Mouse (Mus musculus): ENCODE data around the gene Thada.

The Thada gene

GRCm38 (mm10) chr17:84351276-84351675, 114.7 kb downstream of the Thada start:
- DNase-seq (ENCODE audit: low read depth, low spot score): no peak

DNA sequence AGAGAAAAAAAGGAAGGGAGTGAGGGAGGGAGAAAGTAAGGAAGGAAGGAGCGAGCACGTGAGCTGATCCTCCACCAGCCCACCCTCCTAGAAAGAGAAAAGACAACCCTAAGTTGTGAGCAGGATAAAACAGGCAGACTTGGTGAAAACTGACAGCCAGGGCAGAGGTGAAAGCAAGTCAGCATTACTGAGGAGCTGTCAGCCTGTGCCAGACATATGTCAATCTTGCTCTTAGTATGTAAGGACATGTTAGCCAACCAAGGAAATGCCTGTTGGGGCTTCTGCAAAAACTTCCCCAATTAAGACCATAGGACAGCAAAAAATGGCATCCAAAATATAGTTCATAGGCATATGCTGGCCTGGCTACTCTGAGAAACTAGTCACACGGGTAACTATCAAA, 117.1 kb downstream of the Thada start:
- DNase-seq (ENCODE audit: low read depth, low spot score): no peak

- DNase-seq (ENCODE audit: low read depth, low spot score): no peak
Measured at GRCm38 (mm10) chr17:84342299-84342817, 123.6 kb downstream of the Thada start.

- no peak for DNase-seq (ENCODE audit: low read depth, low spot score)
Measured at GRCm38 (mm10) chr17:84341686-84342085, 124.3 kb downstream of the Thada start.

GRCm38 (mm10) chr17:84340574-84340973, 125.4 kb downstream of the Thada start:
- DNase-seq (ENCODE audit: low read depth, low spot score): no peak

DNA sequence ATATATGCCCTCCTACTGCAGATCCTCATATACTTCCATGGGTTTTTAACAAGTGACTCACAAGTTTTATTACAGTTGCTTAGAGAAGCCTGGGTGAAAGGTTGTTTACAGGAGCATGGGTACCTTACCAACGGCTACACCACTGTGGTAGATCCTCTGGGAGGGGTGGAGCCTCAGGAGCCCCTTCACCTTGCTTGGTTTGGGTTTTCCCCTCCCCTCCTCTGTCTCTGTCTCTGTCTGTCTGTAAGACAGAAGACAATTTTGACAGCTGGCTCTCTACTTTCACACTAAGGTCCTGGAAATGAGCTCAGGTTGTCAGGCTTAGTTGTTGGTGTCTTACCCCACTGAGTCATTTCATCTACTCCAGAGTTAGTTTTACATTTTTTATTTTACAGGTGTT, 130.0 kb downstream of the Thada start:
- DNase-seq (ENCODE audit: low read depth, low spot score): no peak

GRCm38 (mm10) chr17:84335076-84335475, 130.9 kb downstream of the Thada start:
- DNase-seq (ENCODE audit: low read depth, low spot score): no peak

- DNase-seq (ENCODE audit: low read depth, low spot score): peak; percentile 76
Measured at GRCm38 (mm10) chr17:84334241-84335014, 131.6 kb downstream of the Thada start.

- DNase-seq (ENCODE audit: low read depth, low spot score): peak; percentile 81
Measured at GRCm38 (mm10) chr17:84332940-84333339, 133.1 kb downstream of the Thada start.

- no peak for DNase-seq (ENCODE audit: low read depth, low spot score)
Measured at GRCm38 (mm10) chr17:84330986-84331385, 135.0 kb downstream of the Thada start.

DNA sequence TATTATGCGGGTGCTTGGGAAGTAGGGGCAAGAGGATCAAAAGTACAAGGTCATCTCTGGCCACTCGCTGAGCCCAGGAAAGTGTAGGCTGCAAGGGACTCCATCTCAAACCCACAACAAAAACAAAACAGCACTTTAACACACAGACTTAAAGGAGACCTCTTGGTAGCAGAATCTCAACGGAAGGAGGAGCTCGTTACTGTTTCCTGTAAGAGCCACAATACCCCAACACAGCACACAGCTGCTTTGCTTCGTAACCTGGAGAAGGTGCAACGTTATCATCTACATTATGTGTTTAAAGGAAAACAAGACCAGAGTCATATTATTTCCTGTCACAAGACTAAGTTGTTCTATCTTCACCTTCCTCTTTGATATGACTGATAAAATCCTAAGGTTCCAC, 135.5 kb downstream of the Thada start:
- DNase-seq (ENCODE audit: low read depth, low spot score): no peak

DNA sequence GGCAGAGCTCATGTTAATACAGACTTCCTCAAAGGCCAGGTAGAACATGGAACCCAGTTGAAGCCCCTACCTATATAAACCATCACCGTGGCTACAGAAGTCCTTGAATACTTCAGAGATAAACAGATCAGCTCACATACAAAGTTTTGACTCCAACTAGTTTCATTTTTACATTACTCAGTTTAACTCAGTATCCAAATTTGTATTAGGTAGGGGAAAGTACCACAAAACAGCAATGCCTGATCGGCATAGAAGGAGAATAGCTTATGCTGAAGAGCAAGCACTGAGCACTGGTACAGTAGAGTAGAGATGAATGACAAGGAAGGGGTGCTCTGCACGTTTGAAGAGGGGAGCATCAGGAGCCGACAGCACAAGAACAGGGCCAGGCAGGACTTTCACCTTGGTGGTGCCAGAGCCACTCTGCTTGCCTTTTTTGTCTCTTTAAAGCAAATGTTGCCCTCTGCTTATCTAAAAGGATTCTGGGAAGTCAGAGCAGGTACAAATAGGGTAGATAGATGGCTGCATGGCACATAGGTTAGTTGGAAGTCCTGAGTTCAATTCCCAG, 136.0 kb downstream of the Thada start:
- no peak for DNase-seq (ENCODE audit: low read depth, low spot score)

DNA sequence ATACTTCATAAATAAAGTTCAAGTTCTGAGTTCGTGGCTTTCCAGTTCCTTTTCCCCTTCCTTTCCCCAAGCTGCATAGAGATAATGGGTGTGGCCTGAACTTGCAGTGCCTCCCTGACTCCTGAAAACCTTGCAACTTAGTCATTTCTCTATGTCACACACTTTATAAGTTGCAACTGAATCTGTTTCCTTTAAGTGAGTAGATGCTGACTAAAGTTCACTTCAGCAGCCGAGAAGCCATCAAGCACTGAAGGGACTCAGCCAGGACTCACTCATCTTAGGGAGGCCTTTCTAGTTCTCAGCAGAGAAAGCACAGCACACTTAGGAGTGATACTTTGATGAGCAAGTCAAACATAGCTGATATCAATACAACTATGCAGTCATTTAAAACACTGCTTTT, 137.5 kb downstream of the Thada start:
- peak; percentile 60 for DNase-seq (ENCODE audit: low read depth, low spot score)

- DNase-seq (ENCODE audit: low read depth, low spot score): no peak
Measured at GRCm38 (mm10) chr17:84327051-84327925, 138.7 kb downstream of the Thada start.

DNA sequence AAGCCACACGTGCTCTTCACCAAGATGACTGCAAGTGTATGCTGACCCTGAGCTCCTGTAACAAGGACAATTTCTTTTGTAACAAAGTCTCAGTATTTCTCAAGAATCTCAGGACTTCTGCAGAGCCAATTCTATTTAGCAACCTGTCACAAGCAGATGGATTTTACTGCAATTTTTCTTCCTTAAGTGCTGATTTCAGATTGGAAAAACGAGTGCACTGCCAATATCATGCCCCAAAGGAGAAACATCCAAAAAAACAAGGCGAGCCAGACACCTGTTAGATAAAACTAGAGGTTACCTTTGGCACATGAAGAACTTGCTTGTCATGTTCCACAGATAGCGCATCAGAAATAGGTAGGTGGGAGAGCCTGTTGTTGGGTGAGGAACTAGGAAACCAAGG, 143.8 kb downstream of the Thada start:
- DNase-seq (ENCODE audit: low read depth, low spot score): no peak

GRCm38 (mm10) chr17:84321351-84321750, 144.7 kb downstream of the Thada start:
- DNase-seq (ENCODE audit: low read depth, low spot score): no peak

- DNase-seq (ENCODE audit: low read depth, low spot score): peak; percentile 55
Measured at GRCm38 (mm10) chr17:84320576-84320975, 145.4 kb downstream of the Thada start.

- no peak for DNase-seq (ENCODE audit: low read depth, low spot score)
Measured at GRCm38 (mm10) chr17:84314341-84314740, 151.7 kb downstream of the Thada start.

- no peak for DNase-seq (ENCODE audit: low read depth, low spot score)
Measured at GRCm38 (mm10) chr17:84313494-84313893, 152.5 kb downstream of the Thada start.

DNA sequence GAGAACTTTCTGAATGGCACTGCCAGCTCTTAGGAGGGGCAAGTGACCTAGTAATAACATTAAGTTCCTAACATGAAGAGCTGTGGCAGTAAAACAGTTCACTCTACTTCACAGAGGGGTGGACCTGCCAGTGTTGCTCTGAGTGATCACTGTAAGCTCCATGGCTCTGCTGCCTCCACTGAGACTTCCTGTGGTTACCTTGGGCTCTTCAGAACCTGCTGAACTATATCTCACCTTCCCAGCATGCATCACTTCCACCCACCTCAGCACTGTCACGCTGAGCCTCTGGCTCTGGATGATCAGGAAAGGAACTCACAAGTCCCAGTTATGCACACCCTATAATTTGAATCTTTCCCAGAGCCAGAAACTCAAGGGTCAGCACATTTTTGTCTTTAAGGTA, 159.9 kb downstream of the Thada start:
- no peak for DNase-seq (ENCODE audit: low read depth, low spot score)

GRCm38 (mm10) chr17:84305074-84305473, 160.9 kb downstream of the Thada start:
- no peak for DNase-seq (ENCODE audit: low read depth, low spot score)

DNA sequence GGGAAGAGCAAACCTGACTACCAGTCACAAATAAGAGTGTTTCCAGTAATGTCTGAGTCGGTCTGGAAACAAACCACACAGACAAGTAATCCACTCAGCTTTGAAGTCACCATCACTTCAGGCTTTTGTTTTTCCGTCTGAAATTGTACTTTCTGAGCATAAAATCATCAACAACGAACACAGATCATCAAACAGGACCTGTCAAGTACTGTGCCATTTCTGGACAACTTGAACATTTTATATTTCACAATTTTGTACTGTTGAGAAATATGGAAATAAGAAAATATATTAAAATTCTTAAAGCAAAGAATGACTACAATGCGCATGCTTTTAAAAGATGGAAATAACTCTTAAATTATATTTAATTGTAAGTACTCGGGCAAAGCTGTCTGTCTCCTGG, 161.9 kb downstream of the Thada start:
- DNase-seq (ENCODE audit: low read depth, low spot score): no peak

Measured in 3T3-L1 (cell line).